Mouse (Mus musculus): Measurements from ENCODE around the gene Fasn.
"Not testable (repeated sequence)": the region's sequence is repeated elsewhere in the genome, so short reads cannot be mapped to it uniquely, and the experiment has no call there.

The Fasn gene

DNA sequence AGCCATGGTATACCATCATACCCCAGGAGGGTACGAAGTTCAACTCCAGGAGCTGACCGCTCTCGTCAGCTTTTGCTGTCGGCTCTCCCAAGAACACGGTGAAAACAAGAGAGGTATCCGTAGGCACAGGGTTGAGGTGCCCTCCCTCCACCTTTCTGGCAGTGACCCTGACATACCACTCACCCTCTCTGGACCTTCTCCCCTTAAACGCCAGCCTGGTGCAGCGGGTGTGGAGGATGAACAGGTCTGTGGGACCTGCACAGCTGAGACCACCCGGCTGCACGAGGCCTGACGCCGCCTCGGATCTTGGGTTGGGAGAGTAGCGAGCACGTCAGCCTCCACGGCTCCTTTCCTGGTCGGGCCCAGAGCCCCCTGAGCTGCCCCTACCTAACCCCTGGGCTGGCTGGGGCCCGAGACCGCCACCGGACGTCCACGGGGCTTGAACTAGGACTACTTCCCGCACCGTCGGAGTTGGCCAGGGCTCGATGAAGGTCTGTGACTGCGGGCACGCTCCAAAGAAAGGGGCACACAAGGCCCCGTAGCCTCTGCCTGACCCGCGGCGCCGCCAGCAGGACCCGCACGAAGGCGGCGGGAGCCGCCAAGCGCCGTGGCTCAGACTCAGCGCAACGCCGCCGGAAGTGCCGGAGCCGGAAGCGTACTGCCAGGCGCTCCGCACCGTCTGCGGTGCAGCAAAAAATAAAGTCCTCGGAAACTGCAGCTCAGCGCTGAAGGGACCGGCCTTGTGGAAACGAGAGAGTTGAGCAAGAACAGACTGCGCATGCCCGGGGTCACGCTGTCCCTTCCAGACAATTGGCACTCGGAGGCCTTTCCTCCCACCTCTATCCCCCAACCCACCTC, 28.4 kb downstream of the Fasn start, which contains the start of gene Dus1l:
Gene Dus1l (minus strand): TSS at position 648 of the 858 bp plus-strand sequence.
- DNase-seq (ENCODE audit: low spot score) = peak; percentile 90

DNA sequence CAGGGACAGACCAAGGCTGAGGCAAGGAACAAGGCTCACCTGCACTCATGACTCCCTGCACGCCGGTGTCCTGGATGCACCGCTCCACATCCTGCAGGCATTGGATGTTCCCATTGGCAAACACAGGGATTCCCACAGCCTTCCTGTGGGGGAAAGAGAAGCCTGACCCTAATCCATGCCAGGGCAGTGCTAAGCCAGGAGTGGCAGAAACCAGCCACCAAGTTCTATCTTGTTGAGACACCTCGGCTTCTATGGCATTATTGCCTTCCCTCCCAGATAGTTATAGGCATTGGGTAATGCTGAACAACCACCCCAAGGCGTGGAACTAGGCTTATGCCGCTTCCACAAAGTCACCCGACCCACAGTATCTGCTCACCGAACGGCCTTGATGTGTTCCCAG, 31.7 kb downstream of the Fasn start:
- DNase-seq (ENCODE audit: low spot score) = no peak

DNA sequence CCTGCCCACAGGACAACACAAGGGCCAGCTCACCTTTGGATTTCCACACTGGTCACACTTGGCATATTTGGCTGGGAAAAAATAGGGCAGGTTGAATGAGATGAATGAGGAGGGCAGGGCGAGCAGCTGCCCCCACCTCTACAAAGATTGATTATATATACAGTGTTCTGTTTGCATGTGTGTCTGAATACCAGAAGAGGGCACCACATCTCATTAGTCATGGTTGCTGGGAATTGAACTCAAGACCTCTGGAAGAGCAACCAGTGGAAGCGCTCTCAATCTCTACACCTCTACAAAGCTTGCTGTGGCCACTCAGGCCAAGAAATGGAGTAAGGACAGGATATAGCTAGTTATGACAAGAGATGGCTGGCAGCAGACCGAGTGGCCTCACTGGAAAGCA, 34.5 kb downstream of the Fasn start:
- no peak for DNase-seq (ENCODE audit: low spot score)

DNA sequence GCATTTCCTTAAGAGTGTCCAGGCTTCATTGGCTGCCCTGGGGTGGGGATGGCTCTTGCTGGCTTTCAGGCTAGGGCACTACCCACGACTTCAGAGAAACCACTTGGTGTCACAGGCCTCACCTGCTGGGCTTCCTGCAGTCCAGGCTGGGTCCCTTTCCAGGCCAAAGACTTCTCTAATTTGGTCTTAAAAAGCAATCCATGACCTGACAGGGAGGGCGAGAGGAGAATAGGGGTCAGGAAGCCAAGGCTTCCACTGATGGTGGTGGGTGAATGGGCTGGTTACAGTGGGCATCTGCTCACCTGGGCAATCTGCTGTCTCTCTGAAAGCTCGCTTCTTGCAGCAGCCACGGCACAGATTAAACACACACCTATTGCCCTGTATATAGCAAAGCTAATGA, 35.0 kb downstream of the Fasn start:
- no peak for DNase-seq (ENCODE audit: low spot score)

DNA sequence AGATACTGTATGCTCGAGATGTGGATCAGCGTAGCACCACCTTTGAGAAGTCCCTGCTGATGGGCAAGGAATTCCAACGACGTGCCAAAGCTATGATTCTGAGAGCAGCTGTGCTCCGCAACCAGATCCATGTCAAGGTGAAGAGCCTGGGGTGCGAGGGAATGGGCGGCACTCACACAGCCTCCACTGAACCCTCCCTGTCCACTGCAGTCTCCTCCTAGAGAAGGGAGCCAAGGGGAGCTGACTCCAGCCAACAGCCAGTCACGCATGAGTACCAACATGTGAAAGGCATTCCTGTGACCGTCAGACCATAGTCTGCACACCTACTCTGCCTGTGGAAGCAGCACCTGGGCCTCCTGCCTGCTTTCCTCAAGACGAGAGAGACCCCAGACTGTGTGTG, 35.9 kb downstream of the Fasn start:
- not testable (repeated sequence) for DNase-seq (ENCODE audit: low spot score)

DNA sequence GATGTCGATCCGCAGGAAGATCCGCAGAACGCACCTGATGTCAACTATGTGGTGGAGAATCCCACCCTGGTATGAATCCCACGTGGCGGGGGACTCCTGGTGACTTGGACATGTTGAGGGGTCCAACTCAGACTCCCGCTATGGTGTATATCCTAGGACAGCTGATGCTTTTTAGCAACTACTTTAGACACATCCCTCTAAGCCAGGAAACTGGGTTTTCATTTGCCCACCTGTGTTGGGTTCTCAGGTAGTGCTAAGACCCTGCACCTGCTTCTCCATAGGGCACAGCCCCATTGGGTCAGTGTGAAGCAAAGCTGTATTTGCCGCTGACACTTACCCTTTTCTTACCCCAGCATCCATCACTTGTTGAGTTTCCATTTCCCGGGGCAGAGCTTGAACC, 39.2 kb downstream of the Fasn start:
- DNase-seq (ENCODE audit: low spot score) = no peak

DNA sequence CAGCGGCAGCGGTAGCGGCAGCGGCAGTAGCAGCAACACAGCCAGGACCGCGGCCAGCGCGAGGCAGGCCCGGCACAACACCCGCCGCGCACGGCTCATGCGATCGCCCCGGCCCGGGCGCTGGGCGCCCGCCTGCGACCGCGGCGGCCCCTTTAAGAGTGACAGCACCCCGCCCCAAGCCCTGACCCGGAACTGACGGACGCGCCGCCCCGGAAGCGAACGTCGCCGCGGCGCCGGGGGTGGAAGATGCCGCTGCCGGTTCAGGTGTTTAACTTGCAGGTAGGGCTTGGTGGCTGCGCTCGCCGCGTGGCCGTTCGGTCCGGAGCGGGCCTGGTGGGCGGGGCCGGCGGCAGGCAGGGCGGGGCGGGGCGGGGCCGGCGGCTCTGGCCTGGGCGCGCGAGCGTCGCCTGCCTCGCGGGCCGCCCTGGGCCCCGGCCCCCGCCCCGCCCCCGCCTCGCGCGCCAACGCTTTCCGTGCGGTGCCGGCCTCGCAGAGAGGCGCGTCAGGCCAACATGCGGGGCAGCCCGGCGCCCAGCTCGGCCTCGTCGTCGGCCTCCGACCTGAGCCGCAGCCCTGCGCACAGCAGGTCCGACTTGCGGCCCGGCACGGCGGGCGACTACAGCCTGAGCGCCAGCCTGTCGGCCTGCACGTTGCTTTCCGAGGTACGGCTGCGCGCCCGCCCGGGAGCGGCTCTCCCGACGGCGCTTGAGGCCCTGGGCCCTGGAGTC, 40.1 kb downstream of the Fasn start, which contains the start of the genes Rfng and Gps1:
Gene Rfng (minus strand): TSS at position 144 of the 728 bp plus-strand sequence.
Gene Gps1 (plus strand): TSS at position 209 of the 728 bp plus-strand sequence.
- peak; percentile 62 for DNase-seq (ENCODE audit: low spot score)

DNA sequence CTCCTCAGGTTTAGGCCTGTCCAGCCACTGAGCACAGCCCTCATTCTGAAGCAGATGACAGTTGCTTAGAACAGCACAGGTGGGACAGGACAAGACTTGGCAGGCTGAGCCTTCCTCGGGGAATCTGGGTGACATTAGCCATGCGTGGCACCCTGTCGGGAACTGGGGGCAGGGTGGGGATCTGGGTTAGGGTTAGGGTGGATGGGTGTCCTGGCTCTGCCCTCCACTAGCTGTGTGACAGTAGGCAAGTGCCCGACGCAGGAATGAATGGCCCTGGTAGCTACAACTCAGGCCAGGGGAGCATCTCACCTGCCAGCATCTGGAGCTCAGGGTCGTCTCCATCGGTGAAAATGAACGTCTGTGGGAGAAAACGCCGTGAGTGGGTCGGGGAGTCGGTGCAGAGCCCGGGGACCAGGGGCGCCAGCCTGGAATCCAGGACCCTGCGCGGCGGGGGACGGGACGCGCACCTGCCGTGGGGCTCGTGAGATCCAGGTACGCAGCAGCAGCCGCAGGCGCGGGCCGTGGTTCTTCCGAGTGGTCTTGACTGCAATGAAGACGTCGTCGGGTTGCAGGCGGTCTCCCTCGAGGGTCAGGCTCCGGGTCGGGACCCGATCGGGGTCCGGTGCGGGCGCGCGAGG, 40.8 kb downstream of the Fasn start:
- no peak for DNase-seq (ENCODE audit: low spot score)

DNA sequence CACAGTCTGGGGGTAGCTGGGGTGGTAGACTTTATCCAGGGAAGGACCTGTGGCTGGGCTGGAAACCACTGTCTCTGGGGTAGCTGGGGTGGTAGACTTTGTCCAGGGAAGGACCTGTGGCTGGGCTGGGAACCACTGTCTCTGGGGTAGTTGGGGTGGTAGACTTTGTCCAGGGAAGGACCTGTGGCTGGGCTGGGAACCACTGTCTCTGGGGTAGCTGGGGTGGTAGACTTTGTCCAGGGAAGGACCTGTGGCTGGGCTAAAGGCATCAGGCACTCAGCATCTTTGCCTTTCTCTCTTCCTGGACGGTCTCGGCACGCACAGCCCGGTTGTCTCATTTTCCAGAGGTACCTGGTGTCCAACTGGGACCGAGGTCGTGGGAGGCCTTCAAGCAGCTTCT, 43.0 kb downstream of the Fasn start:
- not testable (repeated sequence) for DNase-seq (ENCODE audit: low spot score)

DNA sequence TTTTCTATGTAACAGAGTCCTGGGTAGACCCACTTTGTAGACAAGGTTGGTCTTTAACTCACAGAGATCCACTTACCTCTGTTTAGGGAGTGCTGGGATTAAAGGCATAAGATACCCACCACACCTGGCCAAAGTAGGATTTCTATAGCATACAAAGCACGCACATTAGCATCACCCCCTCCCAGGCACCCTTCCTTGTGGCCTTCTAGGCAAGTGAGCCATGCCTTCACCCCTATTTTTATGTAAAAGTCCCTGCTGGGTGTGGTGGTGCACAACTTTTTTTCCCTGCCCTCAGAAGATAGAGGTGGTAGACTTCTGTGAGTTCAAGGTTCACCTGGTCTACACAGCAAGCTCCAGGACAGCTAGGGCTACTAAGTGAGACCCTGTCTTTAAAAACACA, 44.5 kb downstream of the Fasn start:
- no peak for DNase-seq (ENCODE audit: low spot score)

DNA sequence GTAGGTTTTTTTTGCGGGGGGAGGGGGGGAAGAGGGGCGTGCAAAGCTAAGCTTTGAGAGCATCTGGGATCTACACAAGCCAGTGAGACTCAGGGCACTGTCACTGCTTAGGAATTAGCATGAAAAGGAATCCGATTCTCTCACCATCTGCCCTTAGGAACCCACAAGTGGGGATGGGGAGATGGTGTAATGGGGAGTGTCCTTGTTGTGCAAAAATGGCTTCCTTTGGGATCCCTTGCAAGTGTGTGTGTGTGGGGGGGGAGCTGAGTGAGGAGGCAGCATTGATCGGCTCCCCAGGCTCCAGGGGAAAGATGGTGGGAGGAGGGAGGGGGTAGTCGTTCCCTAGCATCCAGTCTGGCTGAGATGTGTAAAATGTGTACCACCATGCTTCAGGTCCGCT, 47.2 kb downstream of the Fasn start:
- no peak for DNase-seq (ENCODE audit: low spot score)

DNA sequence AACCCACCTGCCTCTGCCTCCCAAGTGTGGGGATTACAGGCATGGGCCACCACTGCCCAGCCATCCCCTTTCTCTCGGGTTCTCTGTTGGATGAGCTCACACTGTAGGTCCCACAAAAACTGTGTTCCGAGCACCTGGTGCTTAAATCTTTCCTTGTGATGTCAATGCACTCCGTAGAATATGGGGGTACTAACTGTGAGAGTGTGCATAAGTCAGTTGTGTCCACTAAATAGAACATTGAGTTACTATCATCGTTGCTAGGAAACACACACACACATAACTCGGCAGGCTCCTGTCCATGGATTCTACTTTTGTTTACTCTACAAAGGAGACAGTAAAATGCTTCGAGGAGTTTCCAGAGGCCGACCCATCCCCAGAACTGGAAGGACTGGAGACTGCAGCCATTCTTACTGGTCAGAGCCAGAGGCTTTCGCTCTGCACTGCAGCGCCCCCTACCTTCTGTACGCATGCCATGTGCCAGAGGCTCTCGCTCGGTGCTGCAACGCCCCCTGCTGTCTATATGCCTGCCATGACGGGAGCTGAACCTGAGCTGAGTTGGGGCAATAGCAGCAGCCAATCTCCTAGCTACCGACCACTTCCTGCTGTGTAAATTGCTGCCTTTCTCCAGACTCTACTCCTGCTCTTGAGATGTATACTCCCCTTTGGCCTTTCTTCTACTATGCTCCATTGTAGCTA, 48.4 kb downstream of the Fasn start:
- peak; percentile 87 for DNase-seq (ENCODE audit: low spot score)

DNA sequence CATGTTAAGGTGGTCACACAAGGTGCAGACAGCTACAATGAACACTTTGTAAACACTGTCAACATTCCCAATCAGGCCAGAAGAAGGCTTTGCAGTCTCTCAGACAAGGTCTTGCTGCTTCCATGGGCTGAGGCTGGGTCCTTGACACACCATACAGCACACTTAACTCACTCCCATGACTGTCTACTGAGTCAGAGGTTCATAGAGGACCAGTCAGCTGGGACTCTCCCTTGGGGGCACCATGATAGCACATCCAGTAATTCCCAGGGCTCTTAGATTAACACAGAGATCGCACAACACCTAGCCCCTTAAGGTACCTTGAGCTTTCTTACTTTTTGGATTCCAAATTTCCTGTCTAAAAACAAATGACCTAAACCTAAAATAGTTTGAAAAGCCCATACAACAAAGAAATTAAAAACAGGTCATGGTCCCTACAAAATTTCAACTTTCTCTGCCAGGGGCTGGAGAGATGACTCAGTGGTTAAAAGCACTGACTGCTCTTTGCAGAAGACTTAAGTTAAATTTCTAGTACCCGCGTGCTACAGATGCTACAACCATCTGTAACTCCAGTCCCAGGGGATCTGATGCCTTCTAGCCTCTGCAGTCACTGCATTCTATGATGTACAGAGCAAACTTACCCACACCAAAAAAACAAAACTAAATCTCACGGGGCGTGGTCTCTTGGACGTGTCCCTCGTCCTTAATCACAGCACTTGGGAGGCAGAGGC, 50.7 kb downstream of the Fasn start:
- DNase-seq (ENCODE audit: low spot score) = no peak

DNA sequence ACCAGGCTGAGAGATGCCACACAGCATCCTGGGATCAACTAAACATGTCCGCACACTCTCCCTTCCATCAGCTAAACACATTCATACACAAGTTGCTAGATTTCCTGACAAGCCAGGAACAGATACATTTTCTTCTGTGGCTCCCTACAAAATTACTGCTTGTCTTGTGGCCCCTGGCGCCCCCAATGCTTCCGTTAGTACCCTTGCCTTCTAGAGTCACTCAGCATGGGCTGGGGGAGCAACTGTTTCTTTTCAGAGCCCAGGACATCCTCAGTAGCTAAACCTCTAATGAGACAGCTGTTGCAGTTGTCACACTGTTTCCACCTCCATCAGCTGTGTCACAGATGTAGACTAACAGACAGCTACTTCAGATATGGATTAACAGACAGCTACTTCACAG, 51.6 kb downstream of the Fasn start:
- DNase-seq (ENCODE audit: low spot score) = no peak

DNA sequence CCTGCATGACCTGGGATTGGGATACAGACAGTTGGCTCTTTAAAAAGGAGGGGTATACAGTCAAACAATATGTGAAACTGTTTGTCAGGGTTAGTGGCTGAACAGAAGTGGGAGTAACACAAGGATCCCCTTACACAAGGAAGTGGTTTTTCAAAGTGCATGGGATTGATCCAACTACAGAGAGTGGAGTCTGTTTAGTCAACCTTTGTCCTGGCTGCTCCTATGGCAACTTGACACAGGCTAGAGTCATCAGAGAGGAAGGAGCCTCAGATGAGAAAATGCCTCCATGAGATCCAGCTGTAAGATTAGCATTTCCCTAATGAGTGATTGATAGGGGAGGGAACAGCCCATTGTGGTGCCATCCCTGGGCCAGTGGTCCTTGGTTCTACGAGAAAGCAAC, 56.1 kb downstream of the Fasn start:
- no peak for DNase-seq (ENCODE audit: low spot score)

DNA sequence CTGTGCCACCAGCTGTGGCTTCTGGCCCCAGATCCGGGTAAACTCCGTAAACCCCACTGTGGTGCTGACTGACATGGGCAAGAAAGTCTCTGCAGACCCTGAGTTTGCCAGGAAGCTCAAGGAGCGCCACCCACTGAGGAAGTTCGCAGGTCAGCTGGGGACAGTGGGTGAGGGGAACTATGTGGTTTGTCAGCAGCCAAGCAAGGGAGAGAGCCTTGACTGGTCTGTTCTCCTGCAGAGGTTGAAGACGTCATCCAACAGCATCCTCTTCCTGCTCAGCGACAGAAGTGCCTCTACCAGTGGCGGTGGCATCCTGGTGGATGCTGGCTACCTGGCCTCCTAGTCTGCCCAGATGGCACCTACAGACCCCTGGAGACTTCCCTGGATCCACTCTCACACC, 57.3 kb downstream of the Fasn start:
- not testable (repeated sequence) for DNase-seq (ENCODE audit: low spot score)

DNA sequence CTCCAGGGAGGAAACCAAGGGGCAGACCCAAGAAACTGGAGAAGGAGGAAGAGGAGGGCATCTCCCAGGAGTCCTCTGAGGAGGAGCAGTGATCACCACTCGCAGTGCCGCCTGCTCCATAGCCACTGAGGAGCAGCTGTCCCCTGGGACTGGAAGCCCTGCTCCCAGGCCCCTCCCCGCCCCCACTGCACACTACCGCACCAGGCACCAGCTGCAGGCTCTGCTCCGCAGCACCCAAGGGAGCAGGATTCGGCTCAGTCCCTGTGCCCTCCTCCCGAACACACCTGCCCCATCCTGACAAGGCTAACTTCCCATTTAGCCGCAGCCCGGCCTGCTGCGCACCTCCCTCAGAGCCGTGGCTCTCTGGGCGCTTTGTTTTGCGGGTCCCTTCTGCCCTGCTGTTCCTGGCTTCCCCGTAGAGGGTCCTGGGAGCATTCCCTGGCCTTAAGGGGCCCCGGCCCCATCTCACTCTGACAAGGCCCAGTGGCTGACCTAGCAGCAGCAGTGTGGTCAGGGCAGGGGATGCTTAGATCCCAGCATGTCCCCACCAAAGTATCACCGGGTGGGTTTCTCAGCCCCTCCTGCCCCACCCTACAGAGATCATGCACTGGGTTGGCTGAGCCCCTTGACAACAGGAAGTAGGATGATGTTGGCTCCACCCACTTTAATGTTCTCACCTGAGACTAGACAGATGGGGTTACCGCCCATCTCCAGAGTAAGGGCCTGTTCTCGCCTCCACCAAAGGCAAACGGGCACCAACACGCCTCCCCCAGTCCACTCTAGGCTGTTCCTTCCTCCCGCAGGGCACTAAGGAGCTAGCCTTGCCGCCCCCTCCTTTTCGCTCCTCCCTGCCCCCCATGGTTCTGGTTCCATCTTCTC, 61.0 kb downstream of the Fasn start:
- not testable (repeated sequence) for DNase-seq (ENCODE audit: low spot score)

DNA sequence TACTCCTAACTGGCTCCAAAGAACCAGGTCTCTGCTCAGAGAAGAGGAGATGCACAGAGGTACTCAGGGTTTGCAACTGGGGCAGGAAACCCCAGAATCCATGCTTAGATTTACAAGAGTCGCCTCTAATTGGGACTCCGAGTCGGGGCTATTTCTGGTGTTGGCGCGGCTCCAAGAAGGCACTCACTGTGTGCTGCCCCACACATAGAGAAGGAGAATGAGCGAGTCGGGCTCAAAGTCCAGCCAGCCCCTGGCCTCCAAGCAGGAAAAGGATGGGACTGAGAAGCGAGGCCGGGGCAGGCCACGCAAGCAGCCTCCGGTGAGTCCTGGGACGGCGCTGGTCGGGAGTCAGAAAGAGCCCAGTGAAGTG, 61.7 kb downstream of the Fasn start, which contains the start of gene Hmga1b:
Gene Hmga1b (plus strand): TSS at position 123 of the 370 bp plus-strand sequence.
- DNase-seq (ENCODE audit: low spot score) = not testable (repeated sequence)

DNA sequence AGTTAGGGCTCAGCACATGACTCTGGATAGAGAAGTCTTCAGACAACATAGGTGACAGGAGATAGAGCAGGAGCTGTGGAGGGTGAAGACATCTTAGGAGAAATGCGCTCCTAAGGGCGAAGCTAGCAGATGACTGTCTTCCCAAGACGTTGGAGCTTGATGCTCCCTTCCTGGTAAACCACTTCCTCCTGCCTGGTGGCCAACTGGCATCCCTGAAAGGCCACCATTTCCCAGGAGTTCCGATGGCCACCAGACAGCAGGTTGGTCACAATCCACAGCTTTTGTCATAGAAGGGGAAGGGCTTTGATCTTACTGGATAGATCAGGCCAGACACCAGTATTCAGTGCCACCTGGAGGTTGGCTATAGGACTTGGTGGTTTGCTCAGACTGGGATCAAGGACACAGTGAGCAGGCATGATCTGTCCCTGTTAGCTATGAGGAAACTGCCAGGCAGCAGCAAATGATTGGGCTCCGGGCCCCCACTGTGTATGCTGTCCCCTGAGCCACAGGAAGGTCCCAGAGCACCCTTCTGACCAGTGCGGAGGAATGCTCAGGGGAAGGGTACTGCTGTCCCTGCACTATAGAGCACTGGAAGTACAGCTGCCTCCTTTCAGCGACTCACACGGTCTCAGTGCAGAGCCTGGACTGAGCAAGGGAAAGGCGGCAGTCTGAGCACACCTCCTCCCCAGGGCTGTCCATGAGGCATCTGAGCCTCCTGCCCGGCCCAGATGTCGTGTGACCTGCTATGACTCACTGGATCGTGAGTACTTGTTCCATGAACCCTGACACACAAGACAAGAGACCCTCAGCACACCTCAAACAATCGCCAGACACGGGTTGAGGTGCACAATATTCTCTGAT, 62.3 kb downstream of the Fasn start:
- DNase-seq (ENCODE audit: low spot score) = no peak

All from left cerebral cortex, adult 11 months (tissue).